Mouse (Mus musculus): ENCODE measurements around the gene Col5a1.

DNA sequence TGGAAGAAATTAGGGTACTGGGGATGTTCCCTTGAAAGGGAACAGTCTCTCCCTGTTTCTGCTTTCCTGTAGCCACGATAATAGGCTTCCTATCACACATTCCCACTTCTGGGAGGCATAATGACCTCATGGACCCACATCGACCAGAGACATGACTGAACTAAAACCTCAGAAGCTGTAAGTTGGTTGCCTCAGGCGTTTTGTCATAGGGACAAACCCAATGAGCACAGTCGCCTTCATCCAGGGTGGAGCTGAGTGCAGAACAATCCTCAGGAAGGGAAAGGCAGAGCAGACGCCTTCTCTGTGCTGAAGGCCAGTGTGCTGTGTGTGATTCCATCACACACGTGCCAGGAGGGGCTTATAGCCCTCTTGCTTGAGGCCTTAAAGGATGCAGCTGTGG is 160.1 kb downstream of the Col5a1 start:
- TF ChIP-seq GATA1 (IDR thresholded peaks at IDR 0.05; ENCODE audit: borderline replicate concordance, low read length) (no peak), CTCF (IDR thresholded peaks at IDR 0.05; ENCODE audit: low read depth, low read length) (no peak), TAL1 (conservative IDR thresholded peaks at IDR 0.05; ENCODE audit: low read depth, low read length) (no peak)
